Mouse (Mus musculus): ENCODE results near the gene Spata3.

DNA sequence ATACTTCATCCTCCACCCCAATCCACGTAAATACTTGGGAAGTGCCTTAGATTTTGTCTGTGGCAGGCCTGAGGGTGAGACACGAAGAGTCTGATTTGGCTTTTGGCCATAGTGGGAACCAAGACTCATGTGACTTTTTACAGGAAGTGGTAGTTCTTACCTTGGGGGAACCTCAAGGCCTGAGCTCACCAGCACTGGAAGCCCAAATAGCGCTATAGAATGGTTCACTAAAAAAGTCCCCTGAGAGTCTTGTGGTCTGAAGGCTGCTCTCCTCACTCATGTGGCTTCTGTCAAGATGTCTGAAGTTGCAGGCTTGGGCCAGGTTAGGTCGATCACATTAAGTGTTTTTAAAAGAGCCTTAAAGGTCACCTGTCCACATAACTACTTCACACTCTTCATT, 18.6 kb upstream of the Spata3 start:
- no peak for TF ChIP-seq GATA1 (IDR thresholded peaks at IDR 0.05; ENCODE audit: low read length)
- TF ChIP-seq TAL1 (IDR thresholded peaks at IDR 0.05; ENCODE audit: low read length) = no peak
